Mouse (Mus musculus) E14TG2a.4 (cell line): Measurements from ENCODE around the gene Magoh.

Experiments
- H3K27me3 ChIP-seq: 2 replicates; pipeline ENCODE4 v1.6.1; 2014; ENCODE audit warnings: low read length, control low read depth; ENCODE audit not compliant: insufficient read depth
- H3K36me3 ChIP-seq: 2 replicates; pipeline ENCODE4 v1.6.1; 2014; ENCODE audit warnings: low read length, control low read depth; ENCODE audit not compliant: insufficient read depth
- H3K4me1 ChIP-seq: replicated peaks from 2 replicates; pipeline ENCODE4 v1.6.1; 2014; ENCODE audit warnings: low read depth, low read length, control low read depth
- H3K4me3 ChIP-seq: replicated peaks from 2 replicates; pipeline ENCODE4 v1.5.1; 2014; ENCODE audit warnings: mild to moderate bottlenecking, low read length
- H3K9me3 ChIP-seq: 2 replicates; pipeline ENCODE4 v1.6.1; 2014; ENCODE audit warnings: low read length, control low read depth
- CTCF ChIP-seq: conservative IDR thresholded peaks from 2 replicates; pipeline ENCODE4 v1.5.1; 2014; ENCODE audit warnings: low read length
- NANOG ChIP-seq: IDR thresholded peaks from 2 replicates; pipeline ENCODE4 v1.6.1; 2014; ENCODE audit warnings: borderline replicate concordance, low read length, mixed read lengths
- POU5F1 ChIP-seq: IDR thresholded peaks from 2 replicates; pipeline ENCODE4 v1.6.1; 2014; ENCODE audit warnings: low read length, borderline replicate concordance

The Magoh gene

DNA sequence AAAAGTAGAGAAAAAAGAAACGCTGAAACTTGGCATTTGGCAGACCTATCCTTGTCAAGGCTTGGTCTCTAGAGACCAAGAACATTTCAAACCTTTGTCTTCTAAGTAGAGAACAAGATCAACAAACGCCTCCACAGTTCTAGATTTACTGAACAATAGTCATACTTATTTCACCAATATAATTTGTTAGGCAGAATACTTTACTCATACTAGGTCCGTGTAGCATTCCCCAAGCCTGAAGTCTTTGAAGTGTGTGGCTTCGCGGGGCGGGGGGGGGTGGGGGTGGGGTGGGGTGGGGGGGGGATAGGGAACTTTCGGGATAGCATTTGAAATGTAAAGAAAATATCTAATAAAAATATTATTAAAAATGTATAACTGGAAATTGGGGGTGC, 44.2 kb downstream of the Magoh start:
- H3K9me3 ChIP-seq, result peaks cover 17% of the 10 kb centered on the region
- no peaks in the 10 kb centered on the region; the same call in 1 of the 2 replicates for H3K27me3 ChIP-seq
- H3K36me3 ChIP-seq, result no peaks in the 10 kb centered on the region
- H3K4me1 ChIP-seq, result peaks cover 13% of the 10 kb centered on the region
- H3K4me3 ChIP-seq, result peak overlapping the region; percentile 94
- no peak for TF ChIP-seq NANOG
- no peak for TF ChIP-seq CTCF

- Histone ChIP-seq H3K9me3 (peaks cover 17% of the 10 kb centered on the region), H3K36me3 (no peaks in the 10 kb centered on the region), H3K4me3 (no peak overlapping the region), H3K27me3 (no peaks in the 10 kb centered on the region), H3K4me1 (no peaks in the 10 kb centered on the region)
- TF ChIP-seq CTCF (no peak), NANOG (no peak), POU5F1 (no peak)
These were observed 48.7 kb downstream of the Magoh start for GRCm38 (mm10) chr4:107928269-107928668.

GRCm38 (mm10) chr4:107928726-107929125, 49.2 kb downstream of the Magoh start:
- Histone ChIP-seq H3K27me3 (no peaks in the 10 kb centered on the region), H3K9me3 (peaks cover 17% of the 10 kb centered on the region), H3K4me1 (no peaks in the 10 kb centered on the region), H3K4me3 (no peak overlapping the region), H3K36me3 (no peaks in the 10 kb centered on the region)
- no peak for TF ChIP-seq NANOG
- TF ChIP-seq POU5F1, result no peak
- TF ChIP-seq CTCF, result no peak

- peaks cover 10% of the 10 kb centered on the region for H3K9me3 ChIP-seq
- no peak overlapping the region for H3K4me3 ChIP-seq
- H3K27me3 ChIP-seq, result no peaks in the 10 kb centered on the region
- H3K4me1 ChIP-seq, result no peaks in the 10 kb centered on the region
- TF ChIP-seq CTCF (no peak), NANOG (no peak), POU5F1 (no peak)
- H3K36me3 ChIP-seq, result no peaks in the 10 kb centered on the region
These were observed 51.9 kb downstream of the Magoh start for GRCm38 (mm10) chr4:107931453-107931852.

GRCm38 (mm10) chr4:107933239-107933638, 53.7 kb downstream of the Magoh start:
- no peaks in the 10 kb centered on the region for H3K9me3 ChIP-seq
- no peaks in the 10 kb centered on the region for H3K4me1 ChIP-seq
- no peaks in the 10 kb centered on the region for H3K27me3 ChIP-seq
- H3K36me3 ChIP-seq, result no peaks in the 10 kb centered on the region
- TF ChIP-seq CTCF (no peak), POU5F1 (no peak), NANOG (no peak)
- H3K4me3 ChIP-seq, result no peak overlapping the region

DNA sequence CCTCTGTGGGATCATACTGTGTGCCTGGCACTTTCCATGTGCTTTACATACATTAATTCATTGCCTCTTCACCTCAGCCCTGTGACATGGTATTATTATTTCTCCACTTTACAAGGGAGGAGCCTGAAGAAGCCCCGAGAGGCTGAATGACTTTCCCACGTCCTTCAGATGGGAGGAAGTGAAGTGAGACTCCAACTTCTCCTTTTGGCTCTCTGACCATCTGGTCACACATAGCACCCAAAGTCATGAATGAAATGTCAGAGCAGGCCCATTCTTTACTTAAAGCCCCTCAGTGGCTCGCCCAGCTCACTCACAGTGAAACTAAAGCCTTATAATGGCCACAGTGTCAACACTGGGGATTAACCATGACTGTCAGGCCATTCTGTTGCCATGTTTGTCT, 55.7 kb downstream of the Magoh start:
- Histone ChIP-seq H3K4me3 (no peak overlapping the region), H3K36me3 (no peaks in the 10 kb centered on the region)
- TF ChIP-seq CTCF (no peak), POU5F1 (no peak), NANOG (no peak)

More for the DNA sequence above, 55.7 kb downstream of the Magoh start:
- Histone ChIP-seq H3K4me1 (no peaks in the 10 kb centered on the region; the same call in 1 of the 2 replicates), H3K9me3 (no peaks in the 10 kb centered on the region), H3K27me3 (0 out of 2 replicates have a peak, but pooled peaks cover 9% of the 10 kb centered on the region)
